Mouse (Mus musculus) stomach, postnatal 0 days (tissue): Measurements from ENCODE around the gene Ddx18. TPM values are rescaled to one million over a fixed set of nuclear protein-coding genes. Genes with fewer than 3 reads are reported as not detected.

ENCODE experiments used
- ATAC-seq: fragments of 200-750 bp; cut with Nextera tagmentation; 2 replicates; pipeline ENCODE4 v1.8.0; 2017; ENCODE audit not compliant: low FRiP score, low TSS enrichment
- DNase-seq: peaks from one replicate; pipeline ENCODE4 v3.0.0-alpha.2; 2016; ENCODE audit warnings: low spot score
- H3K27ac ChIP-seq: fragments of 300-500 bp; sonication (generic); replicated peaks from 2 replicates; pipeline ENCODE4 v1.5.1; 2014; ENCODE audit warnings: mild to moderate bottlenecking, control low read depth
- H3K27me3 ChIP-seq: fragments of 300-500 bp; sonication (generic); 2 replicates; pipeline ENCODE4 v1.6.1; 2014; ENCODE audit warnings: low read length; ENCODE audit not compliant: control insufficient read depth, insufficient read depth
- H3K36me3 ChIP-seq: fragments of 300-500 bp; sonication (generic); 2 replicates; pipeline ENCODE4 v1.6.1; 2014; ENCODE audit warnings: low read length, mixed read lengths; ENCODE audit not compliant: control insufficient read depth, insufficient read depth
- H3K4me1 ChIP-seq: fragments of 300-500 bp; sonication (generic); replicated peaks from 2 replicates; pipeline ENCODE4 v1.6.1; 2014; ENCODE audit warnings: antibody characterized with exemption; ENCODE audit not compliant: control insufficient read depth, insufficient read depth
- H3K4me2 ChIP-seq: fragments of 300-500 bp; sonication (generic); replicated peaks from 2 replicates; pipeline ENCODE4 v1.6.1; 2014; ENCODE audit warnings: low read depth, mild to moderate bottlenecking, control low read depth, moderate library complexity
- H3K4me3 ChIP-seq: fragments of 300-500 bp; sonication (generic); 2 replicates; pipeline ENCODE4 v1.5.1; 2014; ENCODE audit warnings: low read depth, low read length, control low read depth
- H3K9ac ChIP-seq: fragments of 300-500 bp; sonication (generic); 2 replicates; pipeline ENCODE4 v1.6.1; 2014; ENCODE audit warnings: mild to moderate bottlenecking, low read length, control low read depth, mixed read lengths
- H3K9me3 ChIP-seq: fragments of 300-500 bp; sonication (generic); 2 replicates; pipeline ENCODE4 v1.6.1; 2016; ENCODE audit warnings: low read length; ENCODE audit not compliant: control insufficient read depth
- CTCF ChIP-seq: IDR thresholded peaks from 2 replicates; pipeline ENCODE4 v1.5.1; 2016; ENCODE audit warnings: antibody characterized with exemption, low read depth, mild to moderate bottlenecking, moderate library complexity
- EP300 ChIP-seq: optimal IDR thresholded peaks from 2 replicates; pipeline ENCODE3; 2016; ENCODE audit warnings: antibody characterized with exemption
- WGBS: fragments of 180-500 bp; shearing (Covaris S2); extraction: QIAGEN DNeasy Blood & Tissue Kit; methylation state at CpG from one replicate; pipeline ENCODE4 v1.1.7; 2014; 5-methylcytosine and 5-hydroxymethylcytosine counted together
- polyA plus RNA-seq: library from polyadenylated mRNA; unstranded; fragments of >200 nt; fragmentation: Nextera tagmentation; extraction: Ambion mirVana; gene quantifications from 2 replicates; pipeline ENCODE4 v1.2.1, GENCODE M21; 2015

Gene Ddx18
- polyA plus RNA-seq, 1 experiment from 2014 or later: 40.7 TPM

DNA sequence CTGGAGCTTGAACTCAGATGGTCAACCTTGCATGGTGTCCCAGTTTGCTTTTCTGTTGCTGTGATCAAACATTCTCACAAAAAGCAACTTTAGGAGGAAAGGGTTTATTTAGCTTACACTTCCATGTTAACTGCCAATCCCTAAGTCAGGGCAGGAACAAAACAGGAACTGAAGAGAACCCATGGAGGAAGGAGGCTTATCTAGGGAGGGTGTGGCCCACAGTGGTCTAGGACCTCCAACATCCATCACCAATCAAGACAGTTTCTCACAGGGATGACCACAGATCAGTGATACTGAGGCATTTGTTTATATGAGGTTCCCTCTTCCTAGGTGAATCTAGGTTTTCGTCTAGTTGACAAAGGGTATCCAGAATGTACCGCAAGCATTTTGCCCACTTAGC is 55.8 kb downstream of the Ddx18 start:
- DNase-seq (no peak), ATAC-seq (no peak)
- WGBS: 88% methylated on average over 2 of the region's 2 CpGs
- Histone ChIP-seq H3K36me3 (0 out of 2 replicates have a peak, but pooled peaks cover 2% of the 10 kb centered on the region), H3K9ac (no peak overlapping the region), H3K4me3 (no peak overlapping the region), H3K9me3 (no peaks in the 10 kb centered on the region), H3K4me1 (no peaks in the 10 kb centered on the region), H3K4me2 (no peak overlapping the region), H3K27ac (no peak overlapping the region), H3K27me3 (no peaks in the 10 kb centered on the region)
- TF ChIP-seq CTCF: no peak
- no peak for TF ChIP-seq EP300

DNA sequence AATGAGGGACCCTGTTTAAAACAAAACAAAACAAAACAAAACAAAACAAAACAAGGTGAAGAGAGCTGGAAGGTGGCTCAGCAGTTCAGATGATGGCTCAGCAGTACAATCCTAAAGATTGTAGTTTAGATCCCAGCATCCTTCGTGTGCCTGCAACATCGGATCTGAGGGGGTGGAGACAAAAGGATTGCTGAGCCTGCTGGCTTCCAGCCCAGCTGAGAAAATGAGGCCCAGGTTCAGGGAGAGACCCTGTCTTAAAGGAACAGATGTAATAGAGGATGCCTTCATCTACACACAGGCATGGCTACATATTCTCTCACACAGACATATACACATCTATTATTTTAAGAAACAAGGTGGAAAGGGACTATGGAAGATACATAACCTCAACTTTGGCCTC is 56.6 kb downstream of the Ddx18 start:
- no peaks in the 10 kb centered on the region for H3K27me3 ChIP-seq
- no peaks in the 10 kb centered on the region for H3K9me3 ChIP-seq
- no peak for TF ChIP-seq CTCF
- TF ChIP-seq EP300: no peak
- WGBS: 18% methylated on average over 2 of the region's 2 CpGs
- no peak overlapping the region for H3K4me3 ChIP-seq
- no peak overlapping the region for H3K4me2 ChIP-seq
- no peak for DNase-seq
- H3K36me3 ChIP-seq: 0 out of 2 replicates have a peak, but pooled peaks cover 2% of the 10 kb centered on the region
- H3K4me1 ChIP-seq: no peaks in the 10 kb centered on the region
- no peak overlapping the region for H3K27ac ChIP-seq
- H3K9ac ChIP-seq: no peak overlapping the region
- no peak for ATAC-seq

DNA sequence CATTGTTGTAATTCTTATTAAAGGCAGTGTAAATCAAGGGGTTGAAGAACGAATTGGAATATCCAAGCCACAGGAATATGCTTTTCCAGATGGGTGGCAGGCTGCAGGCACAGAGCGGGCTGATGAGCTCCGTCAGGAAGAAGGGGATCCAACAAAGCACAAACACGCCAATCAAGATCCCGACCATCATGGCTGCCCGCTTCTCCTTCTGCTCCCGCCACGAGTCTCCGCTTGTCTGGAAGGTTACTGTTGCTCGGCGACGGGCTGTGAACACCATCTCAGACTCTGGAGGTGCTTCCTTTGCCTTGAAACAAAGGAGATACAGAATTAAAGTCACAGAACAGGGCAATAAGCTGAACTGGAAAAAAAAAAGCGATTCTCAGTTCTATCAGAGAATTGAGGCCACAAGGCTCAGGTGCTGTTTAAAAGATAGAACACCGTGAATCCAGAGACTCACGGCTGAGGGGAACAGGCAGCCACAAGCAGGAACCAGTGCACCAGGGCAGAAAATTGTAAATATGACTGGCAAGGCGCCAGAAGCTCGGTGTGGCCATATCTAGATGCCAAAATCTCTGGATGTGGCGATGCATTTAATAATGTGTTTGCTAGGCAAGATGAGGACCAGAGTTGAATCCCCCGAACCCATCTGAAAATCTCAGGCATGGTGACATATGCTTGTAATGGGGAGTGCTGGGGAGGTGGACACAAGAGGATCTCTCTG is 57.2 kb downstream of the Ddx18 start:
- Histone ChIP-seq H3K4me2 (no peak overlapping the region), H3K27me3 (no peaks in the 10 kb centered on the region), H3K4me1 (no peaks in the 10 kb centered on the region), H3K9me3 (no peaks in the 10 kb centered on the region), H3K36me3 (0 out of 2 replicates have a peak, but pooled peaks cover 2% of the 10 kb centered on the region), H3K27ac (no peak overlapping the region), H3K9ac (no peak overlapping the region), H3K4me3 (no peak overlapping the region)
- ATAC-seq: no peak
- 79% methylated on average over 19 of the region's 19 CpGs for WGBS
- TF ChIP-seq EP300: no peak
- TF ChIP-seq CTCF: no peak
- no peak for DNase-seq

DNA sequence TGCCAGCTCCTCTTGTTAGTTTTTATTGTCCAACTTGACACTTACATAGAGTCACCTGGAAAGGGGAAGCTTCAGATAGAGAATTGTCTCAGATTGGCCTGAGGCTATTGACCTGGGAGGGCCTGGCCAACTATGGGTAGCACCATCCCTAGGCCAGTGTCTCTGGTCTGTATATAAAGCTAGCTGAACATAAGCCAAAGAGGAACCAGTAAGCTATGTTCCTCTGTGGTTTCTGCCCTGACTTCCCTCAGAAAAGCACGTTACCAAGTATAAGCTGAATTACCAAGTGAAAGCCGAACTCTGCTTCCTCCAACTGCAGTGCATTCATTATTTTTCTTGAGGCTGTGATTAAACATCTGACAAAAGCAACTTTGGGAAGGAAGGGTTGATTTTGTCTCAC is 59.1 kb downstream of the Ddx18 start:
- Histone ChIP-seq H3K9ac (no peak overlapping the region), H3K27ac (no peak overlapping the region), H3K36me3 (0 out of 2 replicates have a peak, but pooled peaks cover 2% of the 10 kb centered on the region), H3K9me3 (no peaks in the 10 kb centered on the region), H3K4me1 (no peaks in the 10 kb centered on the region), H3K27me3 (no peaks in the 10 kb centered on the region), H3K4me2 (no peak overlapping the region), H3K4me3 (no peak overlapping the region)
- 78% methylated on average over 2 of the region's 2 CpGs for WGBS
- TF ChIP-seq EP300 (no peak), CTCF (no peak)
- no peak for DNase-seq
- no peak for ATAC-seq

Other genes with a start within 250 kb of the Ddx18 start
- 34.9 and 42.8 TPM in 2 replicates for gene Insig2, start 235.4 kb downstream of the Ddx18 start, polyA plus RNA-seq
- gene Ccdc93, start 136.9 kb downstream of the Ddx18 start, polyA plus RNA-seq: 4.6 and 4.7 TPM in 2 replicates
- 0.05 and 0.10 TPM in 2 replicates for gene Htr5b, start 39.5 kb downstream of the Ddx18 start, polyA plus RNA-seq